Mouse (Mus musculus) gastrocnemius, postnatal 25 days (tissue): ENCODE results near the gene Wdr60. TPM values are rescaled to one million over a fixed set of nuclear protein-coding genes. Genes with fewer than 3 reads are reported as not detected.
"Not testable (repeated sequence)": the region's sequence is repeated elsewhere in the genome, so short reads cannot be mapped to it uniquely, and the experiment has no call there.

Experiments used
- DNase-seq: peaks from one replicate; pipeline ENCODE4 v3.0.0; 2022
- long read RNA-seq, 2 experiments: library from polyadenylated mRNA; stranded (forward); transcript quantifications; one replicate each; pipeline ENCODE4 v2.0.0; 2021
- total RNA-seq, 2 experiments: library from RNA; stranded (reverse); gene quantifications; 1 replicate in 1 of 2; 2 replicates in 1 of 2; pipeline ENCODE4 v1.2.3; 2021

The Wdr60 gene
- 1 to 10 TPM; 7.2 to 8.8 TPM for total RNA-seq
- long read RNA-seq, experiment 1, partial matches to known transcripts, result 0 of 9 reads
- long read RNA-seq, experiment 1, other reads (novel, unspliced or antisense), result 7 of 9 reads
- long read RNA-seq, experiment 2, partial matches to known transcripts, result 1 of 8 reads
- long read RNA-seq, experiment 2, other reads (novel, unspliced or antisense), result 4 of 8 reads

DNA sequence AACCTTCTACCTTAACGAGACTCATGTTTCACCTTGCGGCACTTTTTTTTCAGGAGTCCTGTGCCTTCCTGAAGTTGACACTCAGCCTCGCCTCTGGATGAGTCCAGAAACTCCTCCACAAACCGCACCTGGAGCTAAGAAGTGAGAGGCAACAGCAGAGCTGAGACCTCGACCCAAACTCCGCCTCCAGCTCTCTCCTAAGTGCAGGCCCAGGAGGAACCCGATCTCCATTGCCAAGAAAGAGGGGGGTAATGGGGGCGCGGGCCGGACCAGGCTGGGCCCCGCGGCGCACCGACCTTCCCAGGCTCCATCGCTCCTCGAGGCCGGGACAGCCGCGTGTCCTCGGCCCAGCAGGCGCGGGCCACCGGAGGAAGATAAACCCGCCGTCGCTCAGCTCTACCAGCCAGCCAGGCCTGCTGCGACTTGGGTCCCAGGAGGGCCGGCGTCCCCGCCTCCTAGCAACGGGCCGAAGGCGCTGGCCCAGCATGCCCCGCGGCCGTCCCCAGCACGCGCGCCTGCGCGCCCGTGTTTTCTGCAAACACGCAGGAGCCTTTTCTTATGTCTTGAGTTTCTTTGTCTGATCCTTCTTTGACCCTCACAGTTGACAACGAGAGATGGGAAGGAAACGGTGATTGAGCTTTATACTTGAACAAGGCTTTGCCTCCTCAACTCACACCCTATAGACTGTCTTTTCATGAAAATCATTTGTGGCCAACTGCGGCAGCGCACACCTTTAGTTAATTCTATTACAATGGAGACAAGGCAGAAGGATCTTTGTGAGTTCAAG lies at the start of gene Wdr60:
Gene Wdr60 (minus strand): TSS at position 468 of the 787 bp plus-strand sequence.
- DNase-seq, result peak; percentile 87

DNA sequence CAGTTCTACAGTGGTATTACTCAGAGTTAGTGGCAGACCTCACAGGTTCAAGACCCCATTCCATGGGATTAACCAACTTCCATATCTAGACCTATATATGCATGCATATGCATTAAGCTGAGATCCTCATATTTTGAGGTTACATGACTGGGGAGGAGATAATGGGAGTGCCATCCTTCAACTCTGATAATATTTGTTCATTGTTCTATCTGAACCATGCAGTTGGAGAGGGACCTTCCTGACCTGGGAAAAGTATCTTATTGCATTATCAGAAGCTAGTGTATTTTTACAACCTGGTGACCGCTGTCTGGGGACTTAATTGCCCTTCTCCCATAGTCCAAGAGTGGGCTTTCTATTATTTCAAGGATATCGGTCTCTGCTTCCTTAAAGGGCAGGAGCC lies 45.8 kb upstream of the Wdr60 start:
- no peak for DNase-seq

DNA sequence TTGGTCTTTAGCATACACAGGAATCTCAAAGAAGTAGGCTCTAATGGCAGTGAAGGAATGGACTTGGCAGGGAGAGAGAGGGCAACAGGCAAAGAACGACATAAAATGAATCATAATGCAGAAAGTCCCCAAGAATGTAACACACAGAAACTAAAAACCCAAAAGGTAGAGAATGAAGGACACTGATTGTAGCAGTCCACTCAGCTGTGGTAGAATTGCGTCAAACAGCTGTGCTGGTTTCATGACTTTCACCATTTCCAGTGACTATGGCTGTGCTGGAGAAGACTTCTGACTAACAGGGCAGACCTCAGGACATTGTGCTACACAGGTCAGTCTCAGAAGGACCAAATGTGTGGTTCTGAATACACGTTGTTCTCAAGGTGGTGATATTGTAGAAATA lies 45.0 kb upstream of the Wdr60 start:
- no peak for DNase-seq

DNA sequence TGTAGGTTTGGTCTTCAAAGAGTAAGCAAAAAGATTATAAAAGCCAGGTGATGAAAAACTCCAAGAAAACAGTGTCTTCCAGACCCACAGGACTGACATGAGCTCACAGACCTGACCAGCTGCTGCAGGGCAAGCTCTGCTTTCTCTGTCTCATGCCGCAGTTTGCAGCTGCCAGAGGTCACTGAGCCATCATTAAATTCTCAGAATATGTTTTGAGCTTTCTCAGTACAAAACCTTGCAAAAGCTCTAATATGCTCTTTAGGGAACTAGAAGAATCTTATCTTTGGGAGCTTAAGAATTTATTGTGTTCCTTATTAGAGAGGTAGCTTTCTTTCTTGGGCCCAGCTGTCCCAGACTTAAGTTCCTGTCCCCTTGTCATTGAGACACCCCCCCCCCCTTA lies 43.2 kb upstream of the Wdr60 start:
- no peak for DNase-seq

DNA sequence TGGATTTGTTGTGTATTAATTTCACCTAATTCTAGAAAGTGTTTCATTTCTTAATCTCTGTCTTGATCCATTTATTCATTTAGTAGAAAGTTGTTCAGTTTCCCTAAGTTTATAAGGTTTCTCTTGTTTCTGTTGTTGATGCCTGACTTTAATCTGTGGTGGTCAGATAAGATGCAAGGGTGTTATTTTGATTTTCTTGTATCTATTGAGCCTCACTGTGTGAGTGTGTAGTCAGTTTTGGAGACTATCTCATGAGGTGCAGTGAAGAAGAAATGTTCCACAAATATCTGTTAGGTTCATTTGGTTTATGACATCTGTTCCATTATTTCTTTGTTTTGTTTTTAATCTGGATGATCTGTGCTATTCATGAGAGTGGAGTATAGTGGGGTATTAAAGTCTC lies 39.4 kb upstream of the Wdr60 start:
- no peak for DNase-seq

DNA sequence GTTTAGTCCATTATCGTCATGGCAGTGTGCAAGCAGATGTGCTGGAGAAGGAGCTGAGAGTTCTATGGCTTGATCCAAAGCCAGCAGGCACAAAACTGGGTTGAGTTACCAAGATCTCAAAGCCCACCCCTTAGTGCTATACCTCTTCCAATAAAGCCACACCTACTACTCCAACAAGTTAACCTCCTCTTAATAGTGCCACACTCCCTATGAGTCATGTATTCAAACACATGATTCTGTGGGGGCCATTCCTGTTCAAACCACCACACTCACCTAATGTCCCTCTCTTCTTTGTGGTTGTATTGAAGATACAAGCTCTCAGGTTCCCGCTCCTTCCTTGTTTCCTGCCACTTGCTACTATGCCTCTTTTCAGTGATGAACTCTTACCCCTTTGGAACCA lies 37.1 kb upstream of the Wdr60 start:
- DNase-seq, result no peak

DNA sequence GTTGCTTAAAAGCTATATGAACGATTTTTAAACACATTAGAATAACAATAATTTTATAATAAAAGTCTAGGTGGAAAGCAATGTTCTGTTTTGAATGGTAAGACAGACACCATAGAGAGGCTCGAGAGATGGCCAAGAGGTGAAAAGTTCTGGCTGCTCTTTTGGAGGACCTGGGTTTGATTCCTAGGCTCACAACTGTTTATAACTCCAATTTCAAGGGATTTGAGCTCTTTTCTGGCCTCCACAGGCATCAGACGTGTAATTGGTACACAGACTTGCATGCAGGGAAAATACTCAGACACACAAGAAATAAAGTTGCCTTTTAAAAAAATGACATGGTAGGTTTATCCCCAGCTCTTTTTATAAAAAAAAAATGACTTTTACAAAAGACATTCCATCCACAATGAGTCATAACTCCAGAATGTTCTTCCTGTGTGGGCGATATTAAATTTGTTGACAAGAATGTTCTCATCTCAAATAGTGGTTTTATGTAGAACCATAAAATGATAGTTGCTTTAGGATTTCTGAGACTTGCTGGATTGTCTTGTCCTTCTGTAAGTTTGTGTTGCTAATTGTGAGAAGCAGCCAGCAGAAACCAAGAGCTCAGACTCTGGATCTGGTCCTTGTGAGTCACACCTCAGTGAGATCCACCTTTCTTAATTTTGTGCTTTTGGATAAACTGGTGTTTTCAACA lies 30.9 kb upstream of the Wdr60 start:
- DNase-seq, result no peak

DNA sequence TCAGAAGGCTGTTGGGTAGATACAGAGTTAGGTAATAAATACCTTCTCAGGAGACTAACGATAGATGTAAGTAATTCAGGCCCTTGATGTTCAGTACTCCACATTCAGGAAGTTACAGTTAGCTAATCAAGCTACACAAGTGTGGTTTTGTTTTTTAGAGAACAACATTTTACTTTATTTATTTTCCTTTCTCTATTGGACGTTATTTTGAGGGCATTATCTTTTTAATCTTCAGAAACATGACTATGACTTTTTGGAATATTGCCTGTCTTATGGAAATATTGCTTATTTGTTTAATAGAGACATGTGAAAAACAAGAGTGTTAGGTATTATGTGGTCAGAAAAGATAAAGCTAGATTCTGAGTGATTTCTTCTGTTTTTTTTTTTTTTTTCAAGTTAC lies 30.4 kb upstream of the Wdr60 start:
- no peak for DNase-seq

DNA sequence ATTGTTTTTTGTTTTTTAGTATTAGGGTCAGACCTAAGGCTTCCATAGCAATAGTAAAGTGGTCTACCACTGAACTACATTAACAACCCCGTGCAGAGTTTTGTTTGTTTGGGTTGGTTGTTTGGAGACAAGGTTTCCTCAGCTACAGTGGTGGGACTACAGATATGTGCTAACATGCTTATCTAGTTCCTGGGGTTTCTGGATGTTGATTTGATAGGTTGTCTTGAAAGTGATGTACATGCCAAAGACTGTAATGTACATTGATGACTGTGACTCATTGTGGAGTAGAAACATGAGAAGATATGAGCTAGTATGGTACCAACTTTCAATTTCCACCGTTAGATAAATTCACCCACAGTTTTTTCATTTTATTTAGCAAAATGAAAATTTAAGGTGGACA lies 20.7 kb upstream of the Wdr60 start:
- DNase-seq, result no peak

DNA sequence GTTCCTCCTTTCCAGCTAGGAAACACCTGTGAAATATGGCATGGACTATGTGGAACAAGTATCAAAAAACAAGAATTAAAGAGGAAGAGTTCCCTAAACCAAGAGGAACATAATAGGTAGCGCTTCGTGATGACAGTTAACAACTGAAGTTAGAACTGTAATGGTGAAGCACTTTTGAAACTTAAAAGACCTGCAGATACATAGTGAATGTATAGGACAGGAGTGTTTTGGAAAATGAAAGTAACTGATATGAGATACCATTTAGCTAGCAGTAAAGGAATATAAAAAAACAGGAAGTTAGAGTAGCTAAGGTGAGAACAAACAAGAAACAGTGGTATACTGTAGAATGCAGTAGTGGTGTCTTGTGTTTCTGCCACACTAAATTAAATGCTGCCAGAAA lies 20.0 kb upstream of the Wdr60 start:
- no peak for DNase-seq

DNA sequence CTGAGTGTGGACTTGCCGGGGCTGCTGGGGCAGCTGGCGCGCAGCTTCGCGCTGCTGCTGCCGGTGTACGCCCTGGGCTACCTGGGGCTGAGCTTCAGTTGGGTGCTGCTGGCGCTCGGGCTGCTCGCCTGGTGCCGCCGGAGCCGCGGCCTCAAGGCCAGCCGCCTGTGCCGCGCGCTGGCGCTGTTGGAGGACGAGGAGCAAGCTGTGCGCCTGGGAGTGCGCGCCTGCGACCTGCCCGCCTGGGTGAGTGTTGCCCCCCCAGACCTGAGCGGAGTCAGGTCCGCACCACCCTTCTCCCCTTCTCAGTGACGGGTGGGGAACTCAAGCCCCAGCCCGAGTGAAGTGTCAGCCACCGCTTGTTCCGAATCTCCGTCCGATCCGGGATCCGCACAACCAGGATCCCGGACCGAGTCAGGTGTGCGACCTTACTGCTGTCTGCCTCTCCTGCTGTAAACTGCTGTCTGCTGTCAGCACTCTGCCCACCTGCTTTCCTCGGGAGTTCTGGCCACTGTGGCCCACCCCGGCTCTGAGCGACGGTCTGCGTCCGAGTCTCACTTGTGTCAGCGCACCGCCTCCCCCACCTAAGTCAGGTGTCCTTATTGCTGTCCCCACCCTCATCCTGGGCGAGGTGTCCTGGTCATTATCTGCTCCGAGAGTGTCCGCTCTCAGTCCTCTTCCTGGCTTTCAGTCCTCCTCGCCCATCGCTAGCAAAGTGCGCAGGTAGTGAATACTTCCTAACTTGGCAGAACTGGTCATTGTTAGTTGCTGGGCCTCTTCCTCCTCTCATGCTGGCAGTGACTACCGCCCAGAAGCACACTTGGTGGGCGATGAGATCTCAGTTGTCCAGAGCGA lies 18.8 kb upstream of the Wdr60 start:
- peak; percentile 13 for DNase-seq

DNA sequence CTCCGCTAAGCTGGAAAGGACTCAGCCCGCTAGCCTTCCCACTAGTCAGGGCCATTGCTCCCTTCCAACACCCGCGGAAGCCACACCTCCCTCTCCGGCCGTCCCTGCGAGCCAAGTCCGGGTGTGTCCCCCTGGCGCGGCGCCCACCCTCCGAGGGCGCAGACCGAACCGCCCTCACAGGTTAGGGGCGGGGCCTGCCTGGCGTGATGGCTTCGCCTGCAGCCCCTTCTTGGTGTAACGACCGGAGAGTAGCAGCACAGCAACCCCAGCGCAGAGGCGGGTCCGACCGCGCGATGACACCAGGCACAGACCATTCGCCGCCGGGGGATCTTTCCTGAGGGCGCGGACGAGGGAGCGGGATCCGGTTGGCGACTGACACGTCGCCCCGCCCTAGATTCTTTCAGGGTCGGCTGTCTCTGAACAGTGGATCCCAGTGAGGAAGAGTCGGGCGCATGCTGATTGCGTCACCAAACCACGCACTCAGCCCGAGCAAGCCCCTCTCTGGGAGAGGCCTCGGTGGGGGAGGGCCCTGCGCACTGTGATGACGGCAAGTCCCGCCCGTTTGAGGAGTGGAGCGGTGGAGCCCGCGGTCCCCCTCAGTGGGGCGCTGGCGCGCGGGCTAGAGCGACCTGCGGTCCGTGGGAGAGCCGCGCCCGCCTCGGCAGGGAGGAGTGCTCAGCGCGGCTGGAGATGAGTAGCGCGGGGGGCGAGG lies 18.0 kb upstream of the Wdr60 start, which contains the start of gene Esyt2:
Gene Esyt2 (plus strand): TSS at position 544 of the 712 bp plus-strand sequence.
- peak; percentile 99 for DNase-seq

DNA sequence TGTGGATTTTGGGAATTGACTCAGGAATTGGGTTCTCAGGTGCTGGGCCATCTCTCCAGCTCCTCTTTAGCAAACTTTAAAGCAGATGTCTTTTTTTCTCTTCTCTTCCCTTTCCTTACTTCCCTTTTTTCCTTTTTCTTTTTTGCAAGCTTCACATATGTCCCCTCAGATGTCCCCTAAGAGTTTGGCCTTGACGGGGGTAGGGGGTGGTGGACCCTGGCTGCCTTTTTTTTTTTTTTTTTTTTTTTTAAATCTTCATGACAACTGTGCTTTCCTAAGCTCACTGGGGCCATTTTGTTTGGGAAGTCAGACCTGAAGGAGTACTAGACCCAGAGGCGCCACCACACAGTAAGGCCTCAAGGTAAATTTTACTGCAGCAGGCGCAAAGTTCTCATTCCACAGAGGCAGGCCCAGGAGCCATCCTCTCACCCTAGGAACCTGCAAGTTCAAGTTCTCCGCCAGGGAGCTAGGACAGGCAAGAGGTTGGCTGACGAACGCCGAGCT lies 17.4 kb upstream of the Wdr60 start:
- no peak for DNase-seq

DNA sequence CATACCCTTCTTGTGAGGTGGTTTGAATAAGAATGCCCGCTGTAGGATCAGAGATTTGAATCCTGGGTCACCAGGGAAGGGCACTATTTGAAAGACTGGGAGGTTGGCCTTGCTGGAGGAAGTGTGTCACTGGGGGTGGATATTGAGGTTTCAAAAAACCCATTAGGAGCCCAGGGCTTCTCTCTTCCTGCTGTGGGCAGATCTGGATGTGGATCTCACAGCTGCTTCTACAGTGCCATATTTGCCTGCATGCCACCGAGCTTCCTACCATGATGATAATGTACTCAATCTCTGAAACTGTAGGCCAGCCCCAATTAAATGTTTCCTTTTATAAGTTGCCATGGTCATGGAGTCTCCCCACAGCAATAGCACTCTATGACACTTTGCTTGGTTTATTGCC lies 16.4 kb upstream of the Wdr60 start:
- DNase-seq, result no peak

DNA sequence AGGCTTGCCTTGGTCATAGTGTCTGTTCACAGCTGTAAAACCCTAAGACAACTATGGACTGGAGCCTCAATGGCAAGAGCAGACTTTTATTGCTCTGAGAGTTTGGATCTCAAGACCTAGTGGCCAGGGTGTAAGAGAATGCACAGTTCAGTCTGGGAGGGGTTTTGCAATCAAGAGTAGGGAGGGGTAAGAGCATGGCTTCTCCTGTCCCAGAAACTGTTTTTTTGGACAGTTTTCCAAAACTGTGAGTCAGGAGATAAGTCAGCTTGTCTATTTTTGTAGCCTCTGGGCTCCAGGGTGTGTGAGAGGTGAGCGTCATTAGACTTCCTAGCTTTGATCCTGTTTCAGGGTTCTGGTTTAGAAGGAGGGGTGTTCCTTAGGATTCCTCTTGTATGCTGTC lies 15.7 kb upstream of the Wdr60 start:
- DNase-seq, result no peak

DNA sequence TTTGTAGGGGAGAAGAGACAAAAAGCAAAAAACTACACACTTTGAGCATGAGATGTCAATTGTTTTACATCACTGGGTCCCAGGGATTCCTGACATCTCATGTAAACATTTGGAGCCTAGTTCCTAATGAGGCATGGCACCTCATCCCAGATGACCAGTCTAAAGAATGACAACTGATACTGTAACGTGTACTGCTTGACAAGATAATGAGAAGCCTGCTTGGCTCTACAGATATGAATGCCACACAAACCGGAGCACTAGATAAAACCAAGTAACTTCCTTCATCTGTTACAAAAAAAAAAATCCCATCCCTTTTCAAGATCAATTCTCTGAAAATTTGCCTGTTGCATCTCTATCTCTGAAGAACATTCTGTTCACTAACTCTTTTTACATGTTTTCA lies 14.1 kb upstream of the Wdr60 start:
- DNase-seq, result no peak

DNA sequence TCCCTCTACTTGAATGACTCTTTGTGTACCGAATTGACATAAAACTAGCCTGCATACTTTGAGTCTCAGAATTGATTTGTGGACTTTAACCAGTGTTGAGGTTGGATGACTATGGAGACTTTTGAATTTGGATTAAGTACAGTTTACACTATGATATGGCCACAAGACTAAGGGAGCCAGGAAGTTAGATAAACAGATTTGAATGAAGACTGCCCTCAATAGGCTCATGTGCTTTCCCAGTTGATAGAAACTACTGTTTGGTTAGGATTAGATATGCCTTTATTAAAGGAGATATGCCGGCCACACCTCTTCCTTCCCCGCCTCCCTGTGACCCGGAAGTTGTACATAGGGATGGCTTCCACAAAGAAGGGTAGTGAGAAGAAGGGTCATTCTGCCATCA lies 12.8 kb upstream of the Wdr60 start:
- DNase-seq, result no peak

DNA sequence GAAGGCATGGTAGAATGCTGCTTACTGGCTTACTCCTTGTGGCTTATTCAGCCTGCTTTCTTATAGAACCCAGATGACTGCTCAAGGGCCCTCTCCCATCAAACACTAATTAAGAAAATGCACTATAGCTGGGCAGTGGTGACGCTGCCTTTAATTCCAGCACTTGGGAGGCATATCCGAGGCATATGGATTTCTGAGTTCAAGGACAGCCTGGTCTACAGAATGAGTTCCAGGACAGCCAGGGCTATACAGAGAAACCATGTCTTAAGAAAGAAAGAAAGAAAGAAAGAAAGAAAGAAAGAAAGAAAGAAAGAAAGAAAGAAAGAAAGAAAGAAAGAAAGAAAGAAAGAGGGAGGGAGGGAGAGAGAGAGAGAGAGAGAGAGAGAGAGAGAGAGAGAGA lies 12.3 kb upstream of the Wdr60 start, which contains the start of gene Gm11027:
Gene Gm11027 (plus strand): TSS at position 301 of the 400 bp plus-strand sequence.
- not testable (repeated sequence) for DNase-seq

DNA sequence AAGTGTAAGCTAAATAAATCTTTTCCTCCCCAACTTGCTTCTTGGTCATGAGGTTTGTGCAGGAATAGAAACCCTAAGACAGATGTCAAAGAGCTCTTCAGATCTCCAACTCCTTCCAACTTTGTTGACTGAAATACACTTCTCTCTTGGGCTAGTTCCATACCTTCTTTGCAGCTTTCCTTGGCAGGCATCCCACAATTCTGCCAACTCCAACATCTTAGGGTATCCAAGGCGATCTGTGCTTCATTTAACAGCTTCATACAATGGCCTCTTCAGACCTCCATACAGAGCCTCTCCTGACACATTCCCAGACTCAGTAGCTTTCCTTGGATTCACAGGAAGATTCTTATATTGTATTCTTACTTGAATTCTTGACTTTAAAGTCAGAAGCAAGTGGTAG lies 10.9 kb upstream of the Wdr60 start:
- DNase-seq, result no peak

DNA sequence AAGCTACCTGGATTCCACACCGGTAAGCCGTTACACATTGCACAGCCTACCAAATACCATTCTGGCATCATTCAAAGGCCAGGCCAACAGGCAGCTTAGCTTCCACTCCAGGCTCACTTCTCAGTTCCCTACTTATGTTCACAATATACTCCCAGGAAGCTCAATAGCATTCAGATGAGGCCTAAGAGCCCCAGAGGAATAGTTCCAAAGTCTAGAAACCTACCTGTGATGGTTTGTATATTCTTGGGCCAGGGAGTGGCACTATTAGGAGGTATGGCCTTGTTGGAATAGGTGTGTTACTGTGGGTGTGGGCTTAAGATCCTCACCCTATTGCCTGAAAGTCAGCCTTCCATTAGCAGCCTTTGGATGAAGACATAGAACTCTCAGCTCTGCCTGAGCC lies 8.2 kb upstream of the Wdr60 start:
- no peak for DNase-seq

DNA sequence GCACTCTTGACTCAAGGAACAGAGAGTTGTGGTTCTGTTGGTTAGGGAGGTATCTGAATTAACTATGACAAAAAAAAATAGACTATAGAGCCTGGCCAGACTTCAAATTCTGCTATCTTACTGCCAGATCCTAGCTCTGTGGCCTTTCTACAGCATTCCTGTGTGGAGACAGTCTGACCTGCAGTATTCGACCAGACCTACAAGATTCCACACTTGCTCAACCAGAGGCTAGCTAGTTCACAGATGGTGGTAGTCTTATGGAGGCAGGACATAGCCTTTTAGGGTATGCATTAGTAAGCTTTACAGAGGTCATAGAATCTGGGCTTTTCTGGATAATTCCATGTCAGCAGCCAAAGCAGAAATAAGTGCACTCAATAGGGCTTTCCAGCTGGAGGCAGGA lies 7.7 kb upstream of the Wdr60 start:
- DNase-seq, result no peak

DNA sequence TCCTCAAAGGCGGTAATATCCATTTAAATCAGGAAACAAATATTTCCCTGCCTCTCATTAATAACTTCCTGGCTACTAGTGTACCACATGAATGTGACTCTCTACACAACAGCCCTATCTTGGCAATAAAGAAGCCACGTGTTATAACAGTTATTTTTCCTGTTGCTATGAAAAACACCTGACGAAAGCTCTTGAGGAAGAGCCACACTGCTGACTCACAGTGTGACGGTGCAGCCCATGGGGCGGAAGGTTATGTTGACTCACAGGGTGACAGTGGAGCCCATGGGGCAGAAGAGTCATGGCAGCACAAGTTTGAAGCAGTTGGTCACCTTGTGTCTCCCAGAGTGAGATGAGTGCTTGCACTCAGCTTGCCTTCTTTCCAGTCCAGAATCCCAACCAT lies 6.6 kb upstream of the Wdr60 start:
- DNase-seq, result no peak
